Mouse (Mus musculus): Measurements from ENCODE around the gene Ift81.
A peak's percentile ranks its signal among the peaks of the same experiment; 100 is the strongest.

Ift81 gene

GRCm38 (mm10) chr5:122548671-122549070 lies 65.6 kb downstream of the Ift81 start:
- DNase-seq (ENCODE audit: extremely low read depth, low read depth, low spot score) = no peak

- DNase-seq (ENCODE audit: extremely low read depth, low read depth, low spot score) = no peak
Observed at GRCm38 (mm10) chr5:122547810-122548209, 66.5 kb downstream of the Ift81 start.

GRCm38 (mm10) chr5:122547251-122547714 lies 67.0 kb downstream of the Ift81 start:
- no peak for DNase-seq (ENCODE audit: extremely low read depth, low read depth, low spot score)

GRCm38 (mm10) chr5:122543392-122543791 lies 70.9 kb downstream of the Ift81 start:
- no peak for DNase-seq (ENCODE audit: extremely low read depth, low read depth, low spot score)

GRCm38 (mm10) chr5:122541871-122542270 lies 72.4 kb downstream of the Ift81 start:
- DNase-seq (ENCODE audit: extremely low read depth, low read depth, low spot score) = no peak

GRCm38 (mm10) chr5:122538077-122538476 lies 76.2 kb downstream of the Ift81 start:
- no peak for DNase-seq (ENCODE audit: extremely low read depth, low read depth, low spot score)

GRCm38 (mm10) chr5:122537654-122538053 lies 76.7 kb downstream of the Ift81 start:
- DNase-seq (ENCODE audit: extremely low read depth, low read depth, low spot score) = no peak

- DNase-seq (ENCODE audit: extremely low read depth, low read depth, low spot score) = no peak
Observed at GRCm38 (mm10) chr5:122533884-122534283, 80.4 kb downstream of the Ift81 start.

GRCm38 (mm10) chr5:122529913-122530604 lies 84.3 kb downstream of the Ift81 start:
- DNase-seq (ENCODE audit: extremely low read depth, low read depth, low spot score) = no peak

- peak; percentile 55 for DNase-seq (ENCODE audit: extremely low read depth, low read depth, low spot score)
Observed at GRCm38 (mm10) chr5:122529316-122529715, 85.0 kb downstream of the Ift81 start.

- DNase-seq (ENCODE audit: extremely low read depth, low read depth, low spot score) = no peak
Observed at GRCm38 (mm10) chr5:122528591-122528990, 85.7 kb downstream of the Ift81 start.

- DNase-seq (ENCODE audit: extremely low read depth, low read depth, low spot score) = no peak
Observed at GRCm38 (mm10) chr5:122527761-122528160, 86.6 kb downstream of the Ift81 start.

GRCm38 (mm10) chr5:122526878-122527730 lies 87.2 kb downstream of the Ift81 start:
- peak; percentile 63 for DNase-seq (ENCODE audit: extremely low read depth, low read depth, low spot score)

- no peak for DNase-seq (ENCODE audit: extremely low read depth, low read depth, low spot score)
Observed at GRCm38 (mm10) chr5:122526405-122526804, 87.9 kb downstream of the Ift81 start.

GRCm38 (mm10) chr5:122525238-122525931 lies 88.9 kb downstream of the Ift81 start:
- DNase-seq (ENCODE audit: extremely low read depth, low read depth, low spot score) = no peak

GRCm38 (mm10) chr5:122524854-122525237 lies 89.5 kb downstream of the Ift81 start:
- DNase-seq (ENCODE audit: extremely low read depth, low read depth, low spot score) = no peak

- no peak for DNase-seq (ENCODE audit: extremely low read depth, low read depth, low spot score)
Observed at GRCm38 (mm10) chr5:122524244-122524643, 90.1 kb downstream of the Ift81 start.

- DNase-seq (ENCODE audit: extremely low read depth, low read depth, low spot score) = no peak
Observed at GRCm38 (mm10) chr5:122521130-122521473, 93.2 kb downstream of the Ift81 start.

- DNase-seq (ENCODE audit: extremely low read depth, low read depth, low spot score) = no peak
Observed at GRCm38 (mm10) chr5:122520254-122521129, 93.8 kb downstream of the Ift81 start.

GRCm38 (mm10) chr5:122519043-122519660 lies 95.2 kb downstream of the Ift81 start:
- DNase-seq (ENCODE audit: extremely low read depth, low read depth, low spot score) = no peak

All from fat pad, adult 2 months (tissue).